Comparison of ENCODE assay signal across 11 mouse cellular contexts in the genomic region with DNA sequence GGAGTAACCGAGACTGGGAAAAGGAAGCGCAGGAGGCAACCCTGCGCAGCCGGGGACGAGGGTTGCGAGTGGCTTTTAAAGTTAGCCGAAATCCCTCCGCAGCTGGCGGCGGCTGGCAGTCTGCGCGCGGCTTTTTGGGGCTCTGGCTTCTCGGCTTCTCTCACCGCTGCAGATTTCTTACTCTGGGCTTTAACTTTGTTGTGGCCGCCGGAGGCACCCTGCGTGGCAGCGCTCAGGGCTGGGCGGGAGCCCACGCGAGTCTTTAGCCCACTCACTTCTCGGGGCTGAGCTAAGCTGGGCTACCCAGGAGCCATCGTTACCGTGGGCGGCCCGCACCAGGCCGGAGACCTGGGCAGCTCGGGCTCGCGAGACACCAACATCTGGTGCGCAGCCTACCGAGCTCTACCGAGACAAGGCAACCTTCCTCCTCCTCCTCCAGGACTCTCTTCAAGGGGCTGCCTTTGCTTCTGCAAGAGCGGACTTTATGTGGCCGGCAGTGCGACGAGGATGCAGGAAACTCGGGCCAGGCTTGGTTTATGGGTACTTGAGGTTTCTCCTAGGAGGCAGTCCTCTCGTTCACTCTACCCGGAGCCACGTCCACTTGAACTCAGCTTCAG. TPM values are rescaled to one million over a fixed set of nuclear protein-coding genes. Genes with fewer than 3 reads are reported as not detected.
DNase-seq lines count a peak whose midpoint lies in the region; ATAC-seq and TF ChIP-seq lines count a peak whose summit lies in the region.
"Had no signal": no experiment of that assay in that cellular context is flagged by ENCODE, and none has a peak within 500 bp of the region (broad histone marks: within the 10 kb centered on the region; RNA-seq: fewer than 3 reads in every experiment).

No protein-coding gene starts in this region.

- H3K9me3 ChIP-seq in heart, embryonic 12.5 days (replicated peaks), result no peaks in the 10 kb centered on the region
- no peaks in the 10 kb centered on the region for H3K9me3 ChIP-seq in ES-E14 (ENCODE audit: control insufficient read depth, insufficient read depth, low read depth, low read length)
- no peaks in the 10 kb centered on the region for H3K9me3 ChIP-seq in forebrain, embryonic 11.5 days (ENCODE audit: control insufficient read depth, low read length)
- H3K9me3 ChIP-seq in limb, embryonic 15.5 days, result no peaks in the 10 kb centered on the region
- H3K9me3 ChIP-seq: megakaryocyte, embryonic 14.5 days had no signal

- H3K4me1 ChIP-seq in heart, embryonic 12.5 days (replicated peaks), result peaks cover 23% of the 10 kb centered on the region
- H3K4me1 ChIP-seq in ES-E14 (ENCODE audit: control insufficient read depth in 2 of 2, insufficient read depth in 2 of 2, low read length in 2 of 2, poor library complexity in 1 of 2), result peaks cover 3 to 49% of the 10 kb centered on the region in 2 experiments; a peak in 3 of 4 replicates
- H3K4me1 ChIP-seq in forebrain, embryonic 11.5 days (replicated peaks; ENCODE audit: control insufficient read depth, insufficient read depth, low read length), result peaks cover 33% of the 10 kb centered on the region
- peaks cover 27% of the 10 kb centered on the region for H3K4me1 ChIP-seq in limb, embryonic 15.5 days
- H3K4me1 ChIP-seq: megakaryocyte, embryonic 14.5 days had no signal

- peaks cover 97% of the 10 kb centered on the region for H3K27me3 ChIP-seq in heart, embryonic 12.5 days (replicated peaks)
- peaks cover 95% of the 10 kb centered on the region for H3K27me3 ChIP-seq in forebrain, embryonic 11.5 days (ENCODE audit: control insufficient read depth, insufficient read depth, low read length)
- peaks cover 100% of the 10 kb centered on the region for H3K27me3 ChIP-seq in limb, embryonic 15.5 days

- H3K36me3 ChIP-seq in heart, embryonic 12.5 days, result no peaks in the 10 kb centered on the region
- H3K36me3 ChIP-seq in ES-E14 (ENCODE audit: control insufficient read depth, insufficient read depth, low read length, poor library complexity, severe bottlenecking), result no peaks in the 10 kb centered on the region
- H3K36me3 ChIP-seq in forebrain, embryonic 11.5 days (ENCODE audit: control insufficient read depth, insufficient read depth, low read length), result no peaks in the 10 kb centered on the region
- H3K36me3 ChIP-seq in limb, embryonic 15.5 days, result no peaks in the 10 kb centered on the region

- no peak for ATAC-seq in heart, embryonic 12.5 days (ENCODE audit: insufficient number of reproducible peaks, low FRiP score)
- ATAC-seq in forebrain, embryonic 11.5 days (replicated peaks; ENCODE audit: low FRiP score), result no peak
- ATAC-seq in limb, embryonic 15.5 days (ENCODE audit: insufficient number of reproducible peaks, low FRiP score, low TSS enrichment, low read depth), result no peak

- no peak overlapping the region for H3K27ac ChIP-seq in heart, embryonic 12.5 days (ENCODE audit: poor library complexity, severe bottlenecking)
- H3K27ac ChIP-seq in ES-E14 (ENCODE audit: insufficient read depth, low read depth, low read length, poor library complexity, severe bottlenecking), result no peak overlapping the region
- no peak overlapping the region for H3K27ac ChIP-seq in forebrain, embryonic 11.5 days (ENCODE audit: low read depth, low read length)
- no peak overlapping the region for H3K27ac ChIP-seq in limb, embryonic 15.5 days

- H3K4me2 ChIP-seq in heart, embryonic 12.5 days, result peak overlapping the region; percentile 78
- H3K4me2 ChIP-seq in forebrain, embryonic 11.5 days (ENCODE audit: low read depth, low read length, severe bottlenecking), result peak overlapping the region; percentile 62
- peak overlapping the region; percentile 68 for H3K4me2 ChIP-seq in limb, embryonic 15.5 days

- DNase-seq in heart, adult 18-20 months, result no peak
- DNase-seq in ES-E14 (ENCODE audit: low read depth, low spot score), result no peak
- peak; percentile 67 for DNase-seq in forebrain, embryonic 11.5 days (ENCODE audit: low spot score)
- no peak for DNase-seq in spleen, postnatal 36 days (ENCODE audit: low spot score in 2 of 2)
- no peak for DNase-seq in natural killer cell, adult 2 months (ENCODE audit: low spot score in 2 of 2)
- no peak for DNase-seq in left cerebral cortex, adult 9 months (ENCODE audit: low spot score in 2 of 2)
- DNase-seq: cerebellum, adult 11-12 months; kidney, adult 8-10 months had no signal

- under 1% methylated on average over 42 of the region's 42 CpGs for WGBS in heart, embryonic 12.5 days
- WGBS in forebrain, embryonic 11.5 days, result under 1% methylated on average over 42 of the region's 42 CpGs
- under 1% methylated on average over 41 of the region's 42 CpGs for WGBS in limb, embryonic 15.5 days

- H3K9ac ChIP-seq in heart, embryonic 12.5 days, result no peak overlapping the region
- peak overlapping the region; percentile 80 for H3K9ac ChIP-seq in ES-E14 (ENCODE audit: insufficient read depth, low read depth, low read length, poor library complexity, severe bottlenecking)
- peak overlapping the region; percentile 56 for H3K9ac ChIP-seq in forebrain, embryonic 11.5 days (ENCODE audit: low read length)
- H3K9ac ChIP-seq in limb, embryonic 15.5 days, result no peak overlapping the region

- peak overlapping the region; percentile 50 for H3K4me3 ChIP-seq in heart, embryonic 12.5 days
- H3K4me3 ChIP-seq in ES-E14 (ENCODE audit: insufficient read depth in 1 of 2, low read depth in 1 of 2, low read length in 2 of 2, poor library complexity in 1 of 2, severe bottlenecking in 1 of 2), result peak overlapping the region; percentile 63 to 83
- H3K4me3 ChIP-seq in forebrain, embryonic 11.5 days (ENCODE audit: low read depth, low read length), result peak overlapping the region; percentile 44
- peak overlapping the region; percentile 41 for H3K4me3 ChIP-seq in limb, embryonic 15.5 days
- H3K4me3 ChIP-seq: megakaryocyte, embryonic 14.5 days had no signal

- in situ Hi-C loops in ES-E14 (cut with MboI; ENCODE audit: low sequenced_read_pairs in 2 of 2, unreplicated experiment in 2 of 2), result no loop called here

TF ChIP-seq in ES-E14, 5 proteins besides CTCF, POLR2A, EP300 and RAD21:
- TF ChIP-seq CHD2 (IDR thresholded peaks at IDR 0.05; ENCODE audit: low read depth, low read length), result no peak
- no peak for TF ChIP-seq HCFC1 (IDR thresholded peaks at IDR 0.05; ENCODE audit: borderline replicate concordance, insufficient read depth, low read length)
- no peak for TF ChIP-seq MAFK (IDR thresholded peaks at IDR 0.05; ENCODE audit: insufficient read depth, low read depth, low read length)
- TF ChIP-seq ZC3H11A (IDR thresholded peaks at IDR 0.05; ENCODE audit: borderline replicate concordance, low read depth, low read length), result no peak
- TF ChIP-seq ZNF384 (IDR thresholded peaks at IDR 0.05; ENCODE audit: low read depth, low read length), result no peak

RNA-seq across cellular contexts. Expression of a gene that starts 1.1 kb away (rescaled TPM):
- polyA plus RNA-seq in heart, embryonic 12.5 days (2016; fragmentation: Nextera tagmentation; extraction: Ambion mirVana), result 0.23 and 0.30 TPM in 2 replicates
- under 1 TPM; 0.17 to 0.21 TPM for total RNA-seq in heart, adult 18-20 months (2021)
- 9.8 and 13.6 TPM in 2 replicates for total RNA-seq in ES-E14 (2012; rRNA removed)
- polyA plus RNA-seq in forebrain, embryonic 11.5 days (2014; fragmentation: Nextera tagmentation; extraction: Ambion mirVana), result 2.0 and 2.7 TPM in 2 replicates
- polyA plus RNA-seq in limb, embryonic 15.5 days (2015; fragmentation: Nextera tagmentation; extraction: Ambion mirVana), result 0.19 and 0.38 TPM in 2 replicates

Comparison
In these comparisons a context has a peak if more than half of its experiments do, and no peak if none do; other contexts are left out.
1. H3K9ac ChIP-seq: peak in ES-E14 (single experiment) and forebrain, embryonic 11.5 days (single experiment); none in heart, embryonic 12.5 days (single experiment) and limb, embryonic 15.5 days (single experiment).
2. Peak in every context shown above with its lines, with median percentiles within 50 percentile points of each other: H3K4me2 ChIP-seq and H3K4me3 ChIP-seq.